Mouse (Mus musculus): ENCODE measurements around the gene Cdc42ep5. TPM values are rescaled to one million over a fixed set of nuclear protein-coding genes. Genes with fewer than 3 reads are reported as not detected.

The Cdc42ep5 gene
- polyA plus RNA-seq (2015; fragmentation: Nextera tagmentation; extraction: Ambion mirVana), result 63.1 and 80.7 TPM in 2 replicates

GRCm38 (mm10) chr7:4164090-4164910 lies at the start of gene Cdc42ep5:
Gene Cdc42ep5, minus strand, starts transcription at chr7:4164860.

GRCm38 (mm10) chr7:4150059-4150541 lies 14.6 kb downstream of the Cdc42ep5 start, which contains the start of gene Leng9:
Gene Leng9, minus strand, starts transcription at chr7:4150374.

GRCm38 (mm10) chr7:4136771-4137531 lies 27.7 kb downstream of the Cdc42ep5 start, which contains the start of gene Leng8:
Gene Leng8, plus strand, starts transcription at chr7:4137039.

GRCm38 (mm10) chr7:4119344-4119902 lies 45.2 kb downstream of the Cdc42ep5 start, which contains the start of gene Ttyh1:
Gene Ttyh1, plus strand, starts transcription at chr7:4119408.

Other genes starting within 250 kb of the Cdc42ep5 start
- gene Lilra6, start 249.4 kb downstream of the Cdc42ep5 start, polyA plus RNA-seq (2015; fragmentation: Nextera tagmentation; extraction: Ambion mirVana), result 0.33 and 0.40 TPM in 2 replicates
- gene Lair1, start 101.7 kb downstream of the Cdc42ep5 start, polyA plus RNA-seq (2015; fragmentation: Nextera tagmentation; extraction: Ambion mirVana), result 3.4 and 3.7 TPM in 2 replicates
- 10.1 and 16.1 TPM in 2 replicates for gene Ttyh1, start 45.5 kb downstream of the Cdc42ep5 start, polyA plus RNA-seq (2015; fragmentation: Nextera tagmentation; extraction: Ambion mirVana)
- 26.7 and 44.4 TPM in 2 replicates for gene Leng8, start 27.8 kb downstream of the Cdc42ep5 start, polyA plus RNA-seq (2015; fragmentation: Nextera tagmentation; extraction: Ambion mirVana)
- 5.4 and 8.0 TPM in 2 replicates for gene Leng9, start 14.5 kb downstream of the Cdc42ep5 start, polyA plus RNA-seq (2015; fragmentation: Nextera tagmentation; extraction: Ambion mirVana)
- gene Lilra5, start 72.9 kb upstream of the Cdc42ep5 start, polyA plus RNA-seq (2015; fragmentation: Nextera tagmentation; extraction: Ambion mirVana), result 0.80 and 0.88 TPM in 2 replicates
- 0.14 and 0.21 TPM in 2 replicates for gene Ncr1, start 172.9 kb upstream of the Cdc42ep5 start, polyA plus RNA-seq (2015; fragmentation: Nextera tagmentation; extraction: Ambion mirVana)
- 0.08 and 0.22 TPM in 2 replicates for gene Gp6, start 232.9 kb upstream of the Cdc42ep5 start, polyA plus RNA-seq (2015; fragmentation: Nextera tagmentation; extraction: Ambion mirVana)